Mouse (Mus musculus): ENCODE results near the gene Ranbp1.
"Not testable (repeated sequence)": the region's sequence is repeated elsewhere in the genome, so short reads cannot be mapped to it uniquely, and the experiment has no call there.

Ranbp1 gene

DNA sequence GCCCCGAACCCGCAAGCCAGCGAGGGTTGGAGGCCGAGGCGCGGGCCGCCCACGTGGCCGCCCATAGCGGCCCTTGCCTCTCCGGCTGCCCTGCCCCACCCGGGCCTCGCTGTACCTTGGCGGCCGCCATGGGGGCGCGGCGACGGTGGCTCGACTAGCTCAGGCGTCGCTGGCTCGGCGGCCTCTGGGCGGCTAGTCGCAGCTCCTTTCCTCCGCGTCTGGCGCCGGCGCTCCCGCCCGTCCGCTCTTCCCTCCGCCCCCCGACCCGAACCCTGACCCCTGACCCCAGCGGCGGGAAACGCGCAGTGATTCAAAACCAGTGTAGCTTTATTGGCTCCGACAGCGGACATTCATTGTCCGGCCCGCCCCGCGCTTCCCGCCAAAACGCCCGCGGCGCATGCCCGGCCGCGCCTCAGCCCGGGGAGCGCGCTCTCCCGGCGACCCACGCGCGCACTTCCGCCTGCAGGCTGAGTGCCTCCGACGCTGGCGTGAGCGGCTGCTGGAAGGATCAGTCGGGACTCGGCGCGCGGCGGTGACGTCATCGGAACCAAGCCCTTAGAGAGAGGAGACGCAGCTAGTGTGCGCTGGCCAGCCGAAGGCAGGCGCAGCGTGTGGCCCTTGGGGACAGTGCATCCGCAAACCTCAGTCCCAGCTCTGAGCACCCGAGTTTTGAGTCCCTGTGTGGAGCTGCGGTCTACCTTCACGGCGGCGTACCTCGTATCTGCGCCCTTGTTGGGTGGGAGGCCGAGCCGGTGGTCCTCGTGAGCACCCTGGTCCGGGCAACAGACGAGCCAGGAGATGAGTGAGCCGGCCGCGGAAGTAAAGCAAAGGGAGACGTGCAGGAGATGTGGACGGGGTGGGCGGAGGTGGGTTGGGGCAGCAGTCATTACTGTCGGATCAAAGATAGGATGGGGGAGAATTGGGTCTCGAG is at the start of gene Ranbp1, which contains the start of gene Trmt2a:
Gene Ranbp1, minus strand, starts transcription at position 300 of the 931 bp plus-strand sequence.
Gene Trmt2a, plus strand, starts transcription at position 247 of the 931 bp plus-strand sequence.
- DNase-seq (ENCODE audit: low spot score in 2 of 2) = peak; percentile 99 to 100

DNA sequence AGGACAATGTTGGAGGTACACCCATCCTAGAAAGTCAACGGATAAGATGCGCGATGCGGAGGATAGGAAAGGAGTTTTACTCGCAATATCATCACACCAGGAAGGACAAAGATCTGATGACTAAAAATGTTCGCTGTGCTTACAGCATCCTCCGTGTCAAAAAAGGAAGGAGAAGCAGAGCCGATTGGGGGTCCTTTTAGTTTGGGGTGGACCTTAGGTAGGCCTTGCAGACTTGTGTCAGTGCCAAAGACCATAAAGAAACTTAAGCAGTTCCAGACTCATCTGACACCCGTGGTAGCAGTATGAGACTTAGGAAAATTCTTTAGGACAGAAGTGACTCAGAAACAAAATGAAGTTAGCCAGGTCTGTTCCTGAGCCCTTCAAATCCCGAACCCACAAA is 41.1 kb upstream of the Ranbp1 start:
- DNase-seq (ENCODE audit: low spot score in 2 of 2) = not testable (repeated sequence)

DNA sequence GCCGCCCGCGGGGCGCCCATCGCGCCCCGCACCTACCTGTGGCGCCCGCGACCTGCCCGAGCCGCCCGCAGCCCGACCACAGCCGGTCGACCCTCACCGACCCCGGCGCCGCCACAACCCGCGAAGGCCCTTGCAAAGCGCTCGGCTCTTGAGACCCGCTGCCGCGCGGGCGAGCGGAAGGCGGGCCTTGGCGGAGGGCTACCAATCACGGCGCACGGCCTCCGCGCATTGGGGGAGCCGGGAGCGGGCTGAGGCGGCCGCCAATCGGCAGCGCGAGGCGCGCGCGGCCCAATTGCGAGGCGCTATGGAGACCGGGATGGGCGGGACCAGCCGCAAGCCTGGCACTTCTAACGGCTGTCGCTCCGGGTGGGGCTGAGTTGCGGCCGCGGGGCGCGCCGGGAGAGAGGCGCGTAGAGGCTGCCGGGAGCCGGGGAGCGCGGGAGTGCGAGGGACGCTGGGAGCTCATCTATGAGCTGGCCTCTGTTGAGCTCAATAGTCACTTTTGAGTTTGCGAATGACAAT is 40.6 kb upstream of the Ranbp1 start, which contains the start of gene Dgcr8:
Gene Dgcr8, minus strand, starts transcription at position 180 of the 522 bp plus-strand sequence.
- DNase-seq (ENCODE audit: low spot score in 2 of 2) = peak; percentile 99

DNA sequence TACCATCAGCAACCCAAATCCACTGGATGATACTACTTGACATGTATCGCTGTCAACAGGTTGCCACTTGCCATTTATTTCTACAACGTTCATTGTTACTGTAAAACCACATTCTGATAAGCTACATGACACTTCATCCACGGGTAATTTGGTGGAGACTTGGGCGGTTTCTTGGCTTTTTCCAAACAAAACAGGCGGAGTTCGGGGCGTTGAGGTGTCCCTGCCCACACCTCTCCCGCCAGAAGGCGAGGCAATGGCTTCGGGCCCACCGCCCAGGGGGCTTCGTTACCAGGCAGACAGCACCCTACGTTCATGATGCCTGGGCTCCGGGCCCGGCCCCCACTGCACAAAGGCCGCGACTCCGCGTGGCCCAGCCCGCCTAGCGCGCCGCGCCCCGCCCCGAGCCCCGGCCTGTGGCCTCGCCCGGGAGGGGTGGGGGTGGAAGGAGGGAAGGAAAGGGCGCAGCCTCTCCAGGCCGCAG is 40.1 kb upstream of the Ranbp1 start:
- DNase-seq (ENCODE audit: low spot score in 2 of 2) = peak; percentile 61 to 70

DNA sequence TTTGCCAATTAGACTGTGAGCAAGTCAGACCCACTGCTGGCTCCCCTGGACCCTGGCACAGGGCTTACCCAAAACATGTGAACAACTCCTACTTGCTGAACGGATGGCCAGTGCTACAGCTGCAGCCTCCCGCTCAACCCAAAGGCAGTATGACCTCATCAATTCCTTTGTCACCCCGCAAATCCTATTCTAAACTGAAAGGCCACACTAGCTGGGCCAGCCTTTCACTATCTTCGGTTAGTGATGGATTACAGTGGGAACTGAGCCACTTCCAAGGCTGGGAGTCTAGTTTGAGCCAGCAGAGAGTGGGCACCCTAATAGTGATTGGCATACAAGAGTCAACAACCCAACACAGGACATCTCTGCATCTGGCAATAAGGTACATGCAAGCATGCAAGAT is 39.6 kb upstream of the Ranbp1 start:
- peak in 1 of 2 experiments; percentile 21 for DNase-seq (ENCODE audit: low spot score in 2 of 2)

DNA sequence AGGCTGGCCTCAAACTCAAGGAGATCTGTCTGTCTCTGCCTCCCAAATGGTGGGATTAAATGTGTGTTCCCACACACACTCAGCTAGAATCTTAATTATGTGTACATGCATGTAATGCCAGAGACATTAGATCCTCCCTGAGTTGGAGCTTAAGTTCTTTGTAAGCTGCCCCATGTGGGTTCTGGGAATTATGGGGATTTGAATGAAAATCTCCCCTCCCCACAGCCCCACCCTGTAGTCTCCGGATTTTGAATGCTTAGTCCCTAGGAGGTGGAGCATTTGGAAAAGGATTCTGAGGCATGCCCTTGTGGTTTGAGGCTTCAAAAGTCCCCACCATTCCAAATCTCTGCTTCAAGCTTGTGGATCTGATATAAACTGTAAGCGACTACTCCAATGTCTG is 26.6 kb upstream of the Ranbp1 start:
- DNase-seq (ENCODE audit: low spot score in 2 of 2) = no peak

DNA sequence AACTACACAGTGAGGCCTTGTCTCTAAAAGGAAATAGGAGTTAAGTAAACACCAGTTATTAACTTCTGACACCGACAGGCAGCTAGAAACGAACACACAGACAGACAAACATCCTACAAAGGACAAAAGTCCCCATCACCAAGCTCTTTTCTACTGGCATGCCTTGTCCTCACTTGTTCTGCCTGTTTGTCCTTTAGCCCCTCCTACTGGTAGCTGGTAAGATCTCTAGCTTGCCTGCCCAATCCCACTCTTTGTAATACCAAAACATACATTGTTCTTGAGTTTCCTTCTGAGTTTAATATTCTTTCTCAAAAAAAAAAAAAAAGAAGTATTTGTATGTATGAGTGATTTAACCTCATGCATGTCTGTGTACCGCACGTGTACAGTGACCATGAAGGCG is 19.6 kb upstream of the Ranbp1 start:
- DNase-seq (ENCODE audit: low spot score in 2 of 2) = no peak

DNA sequence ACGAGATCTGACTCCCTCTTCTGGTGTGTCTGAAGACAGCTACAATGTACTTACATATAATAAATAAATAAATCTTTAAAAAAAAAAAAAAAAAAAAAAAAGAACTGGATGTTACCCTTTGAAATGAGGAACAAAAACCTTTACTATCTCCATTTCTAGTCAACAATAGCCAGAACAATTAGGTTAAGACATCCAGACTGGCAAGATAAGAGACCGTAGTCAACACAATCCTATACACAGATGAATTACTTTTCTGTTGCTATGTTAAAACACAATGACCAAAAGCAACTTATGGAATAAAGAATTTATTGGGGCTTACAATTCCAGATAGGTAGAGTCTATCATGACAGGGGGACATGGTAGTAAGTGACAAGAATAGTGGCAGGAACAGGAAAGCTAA is 16.5 kb upstream of the Ranbp1 start:
- DNase-seq (ENCODE audit: low spot score in 2 of 2) = no peak

DNA sequence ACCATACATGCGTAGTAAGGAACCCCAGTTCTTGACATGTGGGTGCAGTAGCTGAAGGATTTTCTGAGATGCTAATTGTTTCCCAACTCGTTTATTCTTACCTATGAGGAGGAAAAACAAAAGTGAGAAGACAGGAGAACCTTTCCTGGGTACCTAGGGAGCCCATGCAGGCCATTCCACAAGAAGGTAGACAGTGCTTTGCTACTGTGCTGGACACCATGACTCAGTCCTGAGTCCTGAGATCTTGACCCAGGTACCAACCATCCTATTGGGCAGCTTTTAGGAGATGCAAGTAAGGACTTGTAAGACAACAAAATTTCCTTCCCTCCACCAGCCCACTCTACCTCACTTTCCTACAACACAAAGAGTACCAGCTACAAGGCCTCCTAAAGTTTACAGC is 9.7 kb upstream of the Ranbp1 start, which contains the start of gene Gm49776:
Gene Gm49776, minus strand, starts transcription at position 101 of the 400 bp plus-strand sequence.
- no peak for DNase-seq (ENCODE audit: low spot score in 2 of 2)

DNA sequence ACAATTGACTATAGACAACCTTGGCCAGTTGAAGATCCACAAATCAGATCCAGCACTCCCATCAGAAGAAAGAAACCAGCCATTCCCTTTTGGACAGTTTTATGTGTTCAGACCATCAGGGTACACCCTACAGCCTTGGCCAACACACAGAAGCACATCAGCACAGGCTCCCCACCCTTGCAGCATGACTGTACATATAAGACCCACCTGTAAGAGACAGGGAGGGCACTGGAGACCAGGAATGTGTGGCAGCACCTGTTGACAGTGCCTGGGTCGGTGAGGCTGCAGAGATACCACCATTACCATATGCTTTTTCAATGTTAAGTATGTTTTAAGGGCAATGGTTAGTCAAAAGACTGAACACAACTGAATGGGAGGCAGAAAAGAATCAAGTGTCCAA is 5.3 kb upstream of the Ranbp1 start:
- peak in 1 of 2 experiments; percentile 25 for DNase-seq (ENCODE audit: low spot score in 2 of 2)

DNA sequence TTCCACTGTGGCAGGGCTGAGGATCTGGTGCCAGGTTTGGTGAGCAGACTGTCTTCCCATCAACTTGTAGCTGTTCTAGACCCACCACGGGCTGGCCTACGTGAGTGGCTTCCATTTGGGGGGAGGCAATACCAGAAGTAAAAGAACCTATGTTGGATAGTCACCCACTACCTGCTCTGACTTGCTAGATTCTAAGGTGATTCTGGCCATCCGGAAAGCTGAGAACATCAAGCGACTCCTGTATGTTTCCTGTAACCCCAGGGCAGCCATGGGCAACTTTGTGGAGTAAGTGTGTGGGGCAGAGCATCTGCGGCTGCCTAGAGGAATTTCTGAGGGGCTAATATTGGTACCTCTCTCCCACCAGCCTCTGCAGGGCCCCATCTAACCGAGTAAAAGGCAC is 4.2 kb upstream of the Ranbp1 start:
- DNase-seq (ENCODE audit: low spot score in 2 of 2) = no peak

DNA sequence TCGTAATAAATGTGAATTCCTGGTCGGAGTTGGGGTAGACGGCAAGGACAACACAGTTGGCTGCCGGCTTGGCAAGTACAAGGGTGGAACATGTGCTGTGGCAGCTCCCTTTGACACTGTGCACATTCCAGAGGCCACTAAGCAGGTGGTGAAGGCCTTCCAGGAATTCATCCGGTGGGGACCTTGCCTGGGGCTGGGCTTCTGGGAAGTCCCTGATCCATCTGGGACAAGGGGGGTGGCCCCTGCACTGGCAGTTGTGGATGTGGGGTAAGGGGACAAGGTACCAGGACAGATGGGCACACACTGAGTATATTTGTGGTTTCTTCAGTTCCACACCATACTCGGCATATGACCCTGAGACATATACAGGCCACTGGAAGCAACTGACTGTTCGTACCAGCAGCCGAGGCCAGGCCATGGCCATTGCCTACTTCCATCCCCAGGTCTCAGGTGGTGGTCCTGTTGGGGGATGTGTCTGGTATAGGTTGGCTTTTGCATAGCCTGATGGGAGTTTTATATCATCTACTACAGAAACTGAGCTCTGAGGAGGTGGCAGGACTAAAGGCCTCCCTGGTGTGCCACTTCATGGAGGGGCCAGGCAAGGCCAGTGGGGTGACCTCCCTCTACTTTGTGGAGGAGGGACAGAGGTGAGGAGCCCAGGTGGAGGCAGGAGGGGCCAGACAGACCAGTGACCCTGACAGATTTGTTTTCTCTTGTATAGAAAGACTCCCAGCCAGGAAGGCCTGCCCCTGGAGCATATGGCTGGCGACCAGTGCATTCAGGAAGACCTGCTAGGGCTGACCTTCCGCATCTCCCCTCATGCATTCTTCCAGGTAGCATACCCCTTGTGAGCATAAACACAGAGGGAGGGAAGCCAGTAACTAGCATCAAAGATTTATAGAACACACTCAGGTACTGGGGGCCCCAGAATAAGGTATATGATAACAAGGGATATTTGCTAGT is 2.6 kb upstream of the Ranbp1 start:
- peak in 1 of 2 experiments; percentile 40 for DNase-seq (ENCODE audit: low spot score in 2 of 2)

DNA sequence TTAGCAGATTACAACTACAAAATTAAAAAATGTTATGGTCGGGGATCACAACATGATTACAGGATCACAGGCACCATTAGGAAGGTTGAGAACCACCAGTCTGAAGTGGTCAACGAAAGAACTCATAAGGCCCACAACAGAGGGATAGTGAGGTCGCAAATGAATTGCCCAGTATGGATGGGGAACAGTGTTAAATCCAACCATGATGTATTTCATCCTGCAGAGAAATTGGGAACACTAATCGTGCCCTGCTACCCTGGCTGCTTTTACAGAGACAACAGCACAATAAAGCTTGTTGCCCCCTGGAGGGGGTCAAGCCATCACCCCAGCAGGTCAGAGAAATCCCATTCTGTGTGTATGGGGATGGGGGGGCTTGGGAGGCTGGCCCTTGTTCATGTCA is 1.7 kb upstream of the Ranbp1 start:
- DNase-seq (ENCODE audit: low spot score in 2 of 2) = peak in 1 of 2 experiments; percentile 30

DNA sequence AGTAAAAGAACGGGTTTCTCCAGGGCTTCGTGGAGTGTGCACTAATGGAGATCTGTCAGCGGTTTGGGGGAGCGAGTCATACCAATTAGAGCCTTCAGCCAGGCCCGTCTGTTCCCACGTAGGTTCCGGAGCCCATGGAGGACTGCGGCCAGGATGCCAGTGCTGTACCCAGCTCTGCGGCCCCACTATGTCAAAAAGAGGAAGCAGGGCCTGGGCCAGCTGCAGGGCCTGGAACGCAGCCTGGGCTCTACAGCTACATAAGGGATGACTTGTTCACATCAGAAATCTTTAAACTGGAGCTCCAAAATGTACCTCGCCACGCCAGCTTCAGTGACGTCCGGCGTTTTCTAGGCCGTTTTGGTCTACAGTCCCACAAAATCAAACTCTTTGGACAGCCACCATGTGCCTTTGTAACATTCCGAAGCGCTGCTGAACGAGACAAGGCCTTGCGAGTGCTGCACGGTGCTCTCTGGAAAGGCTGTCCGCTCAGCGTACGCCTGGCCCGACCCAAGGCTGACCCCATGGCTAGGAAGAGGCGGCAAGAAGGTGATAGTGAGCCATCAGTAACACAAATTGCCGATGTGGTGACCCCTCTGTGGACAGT is 934 bp upstream of the Ranbp1 start:
- DNase-seq (ENCODE audit: low spot score in 2 of 2) = peak; percentile 72 to 81

DNA sequence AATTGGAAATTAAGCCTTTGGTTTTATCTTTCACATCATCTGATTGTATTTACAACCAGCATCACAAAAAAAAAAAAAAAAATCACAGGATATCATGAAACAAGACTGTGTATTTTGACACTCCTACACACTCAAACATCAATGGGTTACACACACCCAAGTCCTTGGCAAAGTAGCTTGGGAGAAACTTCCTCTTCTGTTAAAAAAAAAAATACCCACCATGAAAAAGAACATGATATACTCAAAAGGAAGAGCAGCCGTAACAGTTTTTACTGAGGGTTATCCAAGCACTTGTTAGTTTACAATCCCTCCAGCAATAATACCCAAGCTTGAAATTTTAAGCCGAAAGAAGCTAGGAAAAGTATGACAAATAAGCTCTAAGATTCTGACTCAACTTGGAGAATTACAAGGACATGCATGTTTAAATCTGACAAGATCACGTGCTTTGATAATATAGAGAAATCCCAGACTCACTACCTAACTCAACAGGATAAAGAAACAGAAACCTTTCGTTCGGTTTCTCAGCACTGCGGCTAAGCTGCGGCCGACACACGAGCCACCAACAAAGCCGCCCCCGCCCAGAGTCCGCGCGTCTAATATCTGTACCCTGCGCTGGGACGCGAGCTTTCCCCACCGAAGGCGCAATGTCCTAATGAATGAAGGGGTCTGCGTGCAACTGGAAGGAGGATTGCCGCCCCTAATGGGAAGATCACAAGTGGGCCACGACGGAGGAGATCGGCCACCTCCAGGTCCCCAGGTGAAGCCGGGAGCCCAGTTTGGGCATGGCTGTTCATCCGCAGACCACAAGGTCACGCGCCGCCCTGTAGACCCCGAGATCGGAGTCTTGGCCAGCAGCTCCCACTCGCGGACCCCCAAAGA is 772 bp downstream of the Ranbp1 start:
- DNase-seq (ENCODE audit: low spot score in 2 of 2) = no peak

DNA sequence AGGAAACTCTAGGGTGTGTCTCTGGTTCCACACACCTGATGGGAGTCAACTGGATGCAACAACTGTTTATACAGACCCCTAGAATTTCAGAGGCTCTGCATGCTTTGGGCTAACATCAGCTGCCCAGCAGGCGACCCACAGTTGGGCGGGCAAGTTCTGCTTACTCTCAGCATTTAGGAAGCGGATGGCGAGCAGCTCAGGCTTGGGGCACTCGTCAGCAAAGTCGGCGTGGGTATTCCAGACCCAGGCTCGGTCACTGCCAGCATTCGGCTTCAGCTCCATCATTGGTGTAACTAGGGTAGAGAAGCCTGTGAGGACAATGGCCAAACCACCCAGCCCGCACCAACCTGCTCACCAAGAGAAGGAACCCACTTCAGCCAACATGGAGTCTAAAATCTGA is 7.0 kb downstream of the Ranbp1 start:
- peak in 1 of 2 experiments; percentile 34 for DNase-seq (ENCODE audit: low spot score in 2 of 2)

DNA sequence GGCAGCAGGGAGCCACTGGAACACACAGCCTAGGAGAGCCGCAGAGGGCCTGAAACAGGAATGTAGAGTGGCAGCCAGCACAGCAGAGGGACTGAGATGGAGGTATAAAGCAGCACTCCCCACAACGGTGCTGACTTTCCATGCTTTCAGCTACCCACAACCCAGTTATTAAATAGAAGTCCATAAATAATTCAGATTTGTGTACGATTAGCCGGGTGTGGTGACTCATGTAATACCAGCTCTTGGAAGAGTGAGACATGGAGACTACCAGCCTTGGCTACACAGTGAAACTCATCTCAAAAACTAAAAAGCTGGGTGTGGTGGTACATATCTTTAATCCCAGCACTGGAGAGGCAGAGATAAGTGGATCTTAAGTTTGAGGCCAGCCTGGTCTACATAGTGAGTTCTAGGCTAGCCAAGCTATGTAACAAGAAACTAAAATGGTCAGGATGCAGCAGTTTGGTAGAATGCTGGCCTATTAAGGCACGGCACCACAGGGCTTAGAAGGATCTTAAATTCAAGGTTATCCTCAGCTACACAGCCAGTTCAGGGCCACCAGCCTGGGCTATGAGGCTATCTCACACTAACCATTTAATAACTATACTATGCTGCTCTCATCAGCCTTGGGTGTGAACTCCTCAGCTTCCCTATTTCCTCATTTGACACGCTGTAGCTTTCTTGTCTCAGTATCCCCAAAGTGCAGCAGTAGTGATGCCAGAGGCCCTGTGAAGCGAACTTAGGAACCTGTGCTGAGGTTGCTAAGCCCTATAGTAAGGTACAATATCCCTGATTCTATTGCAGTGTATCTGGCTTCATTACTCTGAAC is 11.6 kb downstream of the Ranbp1 start:
- peak in 1 of 2 experiments; percentile 35 for DNase-seq (ENCODE audit: low spot score in 2 of 2)

DNA sequence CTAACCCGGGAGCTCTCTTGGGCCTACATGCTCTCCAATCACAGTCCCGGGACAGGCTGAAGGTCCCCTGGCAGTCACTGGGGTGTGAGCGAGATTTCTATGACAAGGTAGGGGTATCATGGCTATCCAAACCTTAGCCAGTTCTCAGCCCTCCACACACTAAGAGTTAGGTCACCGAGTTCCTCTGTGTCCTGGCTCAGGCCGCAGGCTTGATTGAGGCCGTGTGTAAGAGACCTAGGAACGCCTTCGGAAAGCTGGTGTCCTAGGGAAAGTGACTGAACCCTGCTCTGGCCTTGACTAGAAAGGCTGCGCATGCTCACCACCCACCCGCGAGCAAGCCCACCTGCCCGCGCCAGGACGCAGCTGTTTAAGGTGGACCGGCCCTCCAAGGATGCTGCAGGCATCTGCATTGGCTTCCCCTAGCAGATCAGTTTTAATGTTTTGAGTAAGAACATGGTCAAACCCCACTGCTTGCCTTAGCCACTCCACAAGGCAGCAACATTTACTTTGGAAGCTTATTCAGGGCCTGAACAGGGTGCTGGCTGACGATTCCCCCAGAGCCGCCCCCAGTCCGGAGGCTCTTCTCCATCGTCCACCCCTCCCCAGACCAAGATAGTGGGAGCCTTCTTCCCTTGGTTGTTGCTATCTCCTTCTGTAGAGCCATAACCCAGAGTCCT is 13.0 kb downstream of the Ranbp1 start:
- peak; percentile 86 to 87 for DNase-seq (ENCODE audit: low spot score in 2 of 2)
